Mouse (Mus musculus) inflammation-experienced regulatory T-cells, adult 16 weeks (primary cell): ENCODE data around the gene 4930579F01Rik. TPM values are rescaled to one million over a fixed set of nuclear protein-coding genes. Genes with fewer than 3 reads are reported as not detected.

Source experiments
- polyA plus RNA-seq: library from polyadenylated mRNA; unstranded; fragments of 100-300 nt; shearing (Covaris generic); gene quantifications from one replicate; pipeline ENCODE4 v1.2.1, GENCODE M21; 2017

Gene 4930579F01Rik
- not detected for polyA plus RNA-seq

DNA sequence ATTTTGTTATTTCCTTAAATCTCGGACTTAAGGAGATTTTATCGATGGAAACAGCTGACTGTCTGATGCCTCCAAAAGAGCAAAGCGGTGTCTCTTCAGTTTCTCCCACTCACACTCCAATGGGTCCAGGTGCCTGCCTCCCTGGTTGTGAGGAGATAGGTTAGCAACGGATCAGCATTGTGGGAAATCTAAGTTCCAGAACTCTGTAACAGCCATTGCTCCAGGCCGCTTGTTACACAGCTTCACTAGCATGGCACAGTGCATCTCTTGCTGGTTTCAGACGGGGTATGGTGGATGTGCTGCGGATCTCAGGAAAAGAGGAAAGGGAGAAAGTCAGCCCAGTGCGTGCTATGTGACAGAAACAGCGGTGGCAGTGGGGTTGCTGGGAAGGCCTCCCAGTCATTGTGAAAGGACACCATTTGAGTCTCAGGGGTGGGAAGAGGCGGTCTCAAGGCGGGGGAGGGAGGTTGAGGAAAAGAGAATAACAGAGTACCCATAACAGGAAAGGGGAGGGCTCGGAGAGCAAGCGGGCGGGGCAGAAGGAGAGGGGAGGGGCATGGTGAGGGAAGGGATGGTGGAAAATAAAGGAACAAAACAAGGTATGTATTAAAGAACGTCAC lies at the start of gene 4930579F01Rik:
4930579F01Rik (minus strand) TSS at position 143 of the 620 bp plus-strand sequence.

DNA sequence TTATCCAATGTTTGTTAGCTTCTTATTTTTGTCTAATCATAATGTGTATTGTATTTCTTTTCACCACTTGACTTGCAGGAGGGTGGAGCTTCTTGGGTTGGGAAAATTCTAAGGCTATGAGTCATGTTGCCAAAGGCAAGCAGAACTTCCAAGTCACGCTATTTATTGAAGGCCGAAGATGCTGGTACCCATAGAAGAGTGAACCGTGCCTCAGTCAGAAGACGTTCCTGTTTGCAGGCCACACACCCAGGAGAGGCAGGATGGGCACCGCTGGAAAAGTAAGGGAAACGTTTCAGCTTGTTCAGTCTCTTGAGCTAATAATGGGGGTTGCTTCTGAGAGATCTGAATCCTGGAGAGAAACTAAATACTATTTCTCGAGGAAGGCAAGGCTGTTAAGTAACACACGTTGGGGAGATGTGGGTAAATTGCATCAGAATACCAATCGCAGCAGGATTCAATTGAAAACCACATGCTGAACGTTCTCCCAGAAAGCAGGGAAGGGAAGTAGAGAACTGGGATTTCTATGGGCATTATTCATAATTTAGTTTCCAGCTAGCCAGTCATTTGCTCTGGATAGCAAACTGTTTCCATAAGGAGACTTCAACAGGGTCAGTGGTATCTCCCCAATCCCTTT lies 24.1 kb upstream of the 4930579F01Rik start, which contains the start of gene Adh7:
Adh7 (plus strand) TSS at position 130 of the 634 bp plus-strand sequence.

DNA sequence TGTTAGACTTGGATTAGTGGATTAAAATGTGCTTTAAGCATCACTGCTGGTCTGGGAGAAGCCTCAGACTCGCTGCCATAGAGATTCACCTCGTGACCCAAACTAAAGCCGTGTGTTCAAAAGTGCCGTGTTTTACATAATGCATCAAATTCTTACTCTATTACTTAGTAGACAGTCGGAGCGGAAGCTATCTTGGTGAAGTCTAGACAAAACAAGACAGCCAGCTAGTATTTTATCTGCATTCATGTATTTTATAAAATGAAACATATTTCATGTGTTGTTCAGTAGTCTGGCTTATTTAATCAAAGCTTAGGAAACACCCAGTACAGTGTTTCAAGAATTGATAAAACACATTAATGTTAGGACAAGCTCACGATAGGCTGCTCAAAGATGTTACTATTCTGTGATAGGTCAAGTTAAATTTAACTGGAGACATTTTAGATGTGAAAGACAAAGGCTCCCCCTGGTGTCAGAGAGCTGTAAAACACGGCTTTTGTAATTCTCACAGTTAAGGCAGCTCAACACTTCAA lies 48.9 kb downstream of the 4930579F01Rik start, which contains the start of gene Mttp:
Mttp (minus strand) TSS at position 327 of the 530 bp plus-strand sequence.

DNA sequence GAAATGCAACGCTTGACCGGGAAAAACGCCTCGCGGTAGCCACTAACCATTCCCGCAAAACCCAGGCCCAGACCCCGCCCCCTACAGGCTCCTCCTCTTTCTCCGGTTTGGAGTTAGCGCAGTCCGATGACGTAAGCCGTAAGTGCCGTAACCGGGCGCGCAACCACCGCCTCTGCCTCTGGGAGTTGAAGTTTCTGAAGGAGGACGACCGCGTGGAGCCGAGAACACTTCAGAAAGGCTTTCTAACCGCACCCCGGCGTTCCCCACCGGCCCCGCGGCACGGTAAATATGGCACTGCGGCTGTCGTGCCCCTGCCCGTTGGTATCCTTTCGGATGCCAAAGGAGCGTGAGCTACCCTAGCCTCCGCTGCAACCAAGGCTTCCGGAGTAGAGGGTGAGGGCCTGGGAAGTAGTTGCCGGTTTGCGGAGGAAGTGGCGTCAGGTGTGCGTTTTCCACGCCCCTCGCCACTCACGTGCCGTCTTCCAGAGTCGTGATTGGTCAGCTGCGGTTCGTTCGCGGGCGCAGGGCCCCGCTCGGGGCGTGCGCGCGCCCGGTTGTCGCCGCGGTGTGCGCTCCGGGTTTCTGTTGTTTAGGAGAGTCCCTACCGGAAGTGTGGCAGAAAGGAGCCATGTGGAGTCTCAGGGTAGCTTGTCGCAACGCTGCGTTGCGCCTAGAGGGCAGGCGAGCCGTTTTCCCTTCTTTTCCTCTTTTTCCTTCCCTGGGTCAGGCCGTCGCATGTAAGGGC lies 50.1 kb downstream of the 4930579F01Rik start, which contains the start of gene Trmt10a:
Trmt10a (plus strand) TSS at position 134 of the 745 bp plus-strand sequence.

Other genes with a start within 250 kb of the 4930579F01Rik start
- gene Dapp1, start 212.3 kb downstream of the 4930579F01Rik start, polyA plus RNA-seq: 153 TPM
- gene 1110002E22Rik, start 128.8 kb downstream of the 4930579F01Rik start, polyA plus RNA-seq: 0.05 TPM
- not detected for gene Gm5105, start 126.4 kb downstream of the 4930579F01Rik start, polyA plus RNA-seq
- gene Trmt10a, start 50.4 kb downstream of the 4930579F01Rik start, polyA plus RNA-seq: 7.7 TPM
- gene Mttp, start 48.9 kb downstream of the 4930579F01Rik start, polyA plus RNA-seq: 5.8 TPM
- not detected for gene Adh7, start 23.9 kb upstream of the 4930579F01Rik start, polyA plus RNA-seq
- 4.6 TPM for gene Adh1, start 67.2 kb upstream of the 4930579F01Rik start, polyA plus RNA-seq
- gene Adh6a, start 119.5 kb upstream of the 4930579F01Rik start, polyA plus RNA-seq: not detected
- gene Adh6b, start 147.9 kb upstream of the 4930579F01Rik start, polyA plus RNA-seq: not detected
- not detected for gene Adh4, start 221.6 kb upstream of the 4930579F01Rik start, polyA plus RNA-seq
- 152 TPM for gene Adh5, start 249.3 kb upstream of the 4930579F01Rik start, polyA plus RNA-seq